Mouse (Mus musculus) large intestine, adult 2 months (tissue): ENCODE measurements at regions not wholly inside any gene's neighbourhood (a gene's known extent, or its start where the extent isn't known, plus 50 kb on each side); places are given as distances from the start of the nearest gene placed in this dataset.
"Not testable (repeated sequence)": the region's sequence is repeated elsewhere in the genome, so short reads cannot be mapped to it uniquely, and the experiment has no call there.

Experiments
- DNase-seq: peaks from one replicate; pipeline ENCODE4 v3.0.0-alpha.2; 2012; ENCODE audit warnings: low read depth, low spot score
- WGBS: fragments of 180-500 bp; shearing (Covaris S2); methylation state at CpG from one replicate; pipeline ENCODE4 v1.1.7; 2018; 5-methylcytosine and 5-hydroxymethylcytosine counted together

- no peak for DNase-seq
- 74% methylated on average over 4 of the region's 4 CpGs for WGBS
Observed at GRCm38 (mm10) chr5:77826063-77826462, 418.2 kb upstream of the Igfbp7 start.

GRCm38 (mm10) chr5:77816759-77817280 lies 409.0 kb upstream of the Igfbp7 start:
- no peak for DNase-seq
- 33% methylated on average over 7 of the region's 7 CpGs for WGBS

- WGBS, result 69% methylated on average over 6 of the region's 6 CpGs
- no peak for DNase-seq
Observed at GRCm38 (mm10) chr5:77809844-77810243, 402.0 kb upstream of the Igfbp7 start.

- no peak for DNase-seq
- 31% methylated on average over 3 of the region's 3 CpGs for WGBS
Observed at GRCm38 (mm10) chr5:77807726-77808125, 399.9 kb upstream of the Igfbp7 start.

GRCm38 (mm10) chr5:77806334-77807157 lies 398.7 kb upstream of the Igfbp7 start:
- no peak for DNase-seq
- 59% methylated on average over 9 of the region's 9 CpGs for WGBS

DNA sequence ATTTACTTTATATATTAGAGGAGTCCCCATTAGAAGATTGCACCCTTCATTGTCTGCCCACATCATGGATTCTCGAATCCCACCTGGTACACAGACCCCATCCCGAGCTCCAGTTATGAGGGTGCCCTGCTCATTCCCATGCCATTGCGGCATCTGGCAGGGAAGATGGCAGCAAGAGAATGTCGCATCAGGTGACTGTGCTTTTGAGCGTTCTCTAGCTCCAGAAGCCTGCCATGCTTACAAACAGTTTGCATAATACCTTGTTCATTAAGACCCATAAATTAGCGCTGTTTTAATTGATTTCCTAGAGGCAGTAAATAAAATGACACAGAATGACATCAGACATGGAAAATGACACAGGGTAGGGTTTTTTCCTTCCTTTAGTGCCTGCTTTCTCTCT lies 398.0 kb upstream of the Igfbp7 start:
- no peak for DNase-seq
- WGBS, result 89% methylated on average over 6 of the region's 6 CpGs

- WGBS, result 71% methylated on average over 1 of the region's 1 CpGs
- DNase-seq, result no peak
Observed at GRCm38 (mm10) chr5:77805303-77805702, 397.5 kb upstream of the Igfbp7 start.

- DNase-seq, result no peak
- WGBS, result 42% methylated on average over 9 of the region's 9 CpGs
Observed at GRCm38 (mm10) chr5:77804113-77804512, 396.3 kb upstream of the Igfbp7 start.

DNA sequence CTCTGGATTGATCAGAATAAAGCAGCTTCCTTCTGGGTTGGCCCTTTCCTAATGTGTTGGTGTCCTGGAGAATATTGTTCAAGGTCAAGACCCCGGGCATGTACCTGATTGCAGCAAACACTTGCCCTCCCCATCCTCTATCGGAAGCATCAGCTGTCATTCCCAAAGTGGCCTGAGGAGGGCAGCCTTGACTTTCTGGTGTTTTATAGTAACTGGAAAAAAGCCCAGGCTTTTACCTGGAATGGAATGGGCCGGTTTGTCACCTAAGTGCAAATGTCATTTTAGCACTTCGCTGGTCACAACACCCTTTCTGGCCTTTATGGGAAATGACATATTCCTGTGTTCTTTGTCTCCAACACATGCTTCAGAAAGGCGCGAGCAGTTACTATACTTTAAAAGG lies 395.7 kb upstream of the Igfbp7 start:
- WGBS, result 42% methylated on average over 6 of the region's 6 CpGs
- DNase-seq, result no peak

- no peak for DNase-seq
- 58% methylated on average over 3 of the region's 3 CpGs for WGBS
Observed at GRCm38 (mm10) chr5:77796960-77797359, 389.1 kb upstream of the Igfbp7 start.

- WGBS, result 60% methylated on average over 5 of the region's 5 CpGs
- no peak for DNase-seq
Observed at GRCm38 (mm10) chr5:77795766-77796165, 387.9 kb upstream of the Igfbp7 start.

DNA sequence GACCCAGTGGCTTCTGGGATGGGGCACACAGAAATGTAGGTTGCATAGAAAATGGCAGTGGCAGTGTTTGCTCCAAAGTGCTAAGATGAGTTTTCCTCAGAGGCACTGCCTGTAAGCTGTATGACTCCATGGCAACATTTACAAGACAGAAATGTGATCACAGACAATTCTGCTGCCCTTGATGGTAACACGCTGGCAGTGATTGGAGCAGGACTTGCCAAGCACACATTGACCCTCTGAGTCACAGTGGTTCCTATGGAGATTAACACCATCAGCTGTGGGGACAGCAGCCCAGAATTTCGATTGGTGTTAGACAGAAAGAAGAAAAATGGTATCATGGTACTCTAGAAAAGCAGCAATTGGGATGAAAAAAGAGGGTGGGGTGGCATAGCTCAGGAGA lies 376.1 kb upstream of the Igfbp7 start:
- no peak for DNase-seq
- WGBS, result 55% methylated on average over 2 of the region's 2 CpGs

DNA sequence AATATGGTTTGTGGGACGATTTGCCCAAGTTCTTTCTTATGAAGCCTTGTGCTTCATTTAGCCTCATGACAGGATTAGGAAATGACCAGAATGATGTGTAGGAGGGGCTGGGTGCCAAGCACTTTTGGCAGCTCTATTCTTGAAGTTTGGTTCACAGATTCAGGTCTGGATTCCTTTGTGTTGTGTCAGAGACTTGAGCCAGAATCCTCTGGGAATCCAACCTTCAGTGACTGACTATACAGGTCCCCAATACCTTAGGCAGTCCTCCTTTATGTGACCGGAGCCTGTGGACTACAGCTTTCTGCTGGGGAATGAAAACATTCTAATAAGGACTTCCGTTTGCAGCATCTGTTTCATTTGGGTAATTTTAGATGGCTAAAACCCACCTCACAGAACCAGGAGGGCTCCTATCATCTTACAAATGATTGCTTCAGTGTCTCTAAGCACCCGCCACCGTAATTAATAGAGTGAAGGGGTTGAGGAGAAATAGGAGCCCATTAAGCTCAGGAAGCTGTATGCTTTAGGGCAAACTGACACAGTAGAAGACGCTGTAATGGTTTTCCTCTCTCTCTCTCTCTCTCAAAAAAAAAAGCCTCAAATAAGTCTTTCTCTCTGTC lies 354.7 kb upstream of the Igfbp7 start:
- 83% methylated on average over 6 of the region's 6 CpGs for WGBS

GRCm38 (mm10) chr5:77762013-77762412 lies 354.2 kb upstream of the Igfbp7 start:
- no peak for DNase-seq
- 82% methylated on average over 6 of the region's 6 CpGs for WGBS

More for the DNA sequence above, 354.7 kb upstream of the Igfbp7 start:
- DNase-seq, result no peak

DNA sequence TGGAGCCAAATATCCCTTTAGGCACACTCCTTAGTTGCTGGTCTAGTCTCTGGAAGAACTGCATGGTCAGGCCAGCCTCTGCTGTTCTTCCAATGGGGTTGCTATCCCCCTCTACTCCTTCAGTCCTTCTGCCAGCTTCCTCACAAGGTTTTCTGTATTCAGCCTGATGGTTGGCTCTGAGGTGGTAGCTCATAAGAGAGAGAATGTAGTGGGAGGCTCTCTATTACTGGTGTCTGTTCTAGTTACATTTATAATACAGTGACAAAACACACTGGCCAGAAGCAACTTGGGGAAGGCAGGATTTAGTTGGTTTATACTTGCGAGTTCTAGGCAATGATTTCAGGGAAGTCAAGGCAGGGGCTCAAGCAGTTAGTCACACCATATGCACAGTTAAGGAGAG lies 341.1 kb upstream of the Igfbp7 start:
- 89% methylated on average over 1 of the region's 1 CpGs for WGBS
- no peak for DNase-seq

- no peak for DNase-seq
- 76% methylated on average over 5 of the region's 5 CpGs for WGBS
Observed at GRCm38 (mm10) chr5:77746604-77747003, 338.8 kb upstream of the Igfbp7 start.

DNA sequence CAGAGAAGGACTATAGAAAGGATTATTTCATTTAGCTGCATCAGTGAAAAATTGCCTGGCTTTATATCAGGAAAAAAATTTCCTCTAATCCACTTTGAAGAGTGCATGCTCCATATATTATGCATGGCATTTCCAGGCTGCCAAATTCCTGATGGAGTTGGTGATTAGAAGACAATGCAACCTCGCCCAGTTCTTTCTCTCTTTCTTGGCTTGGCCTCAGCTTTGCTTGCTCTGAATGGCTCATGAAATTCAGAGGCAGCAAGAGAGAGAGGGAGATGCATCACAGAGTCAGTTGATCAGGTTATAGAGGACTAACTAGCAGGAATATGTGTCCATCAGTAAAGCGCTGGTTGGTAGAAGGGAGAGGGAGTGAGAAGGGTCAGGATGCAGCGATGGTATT lies 335.6 kb upstream of the Igfbp7 start:
- 70% methylated on average over 3 of the region's 3 CpGs for WGBS
- no peak for DNase-seq

DNA sequence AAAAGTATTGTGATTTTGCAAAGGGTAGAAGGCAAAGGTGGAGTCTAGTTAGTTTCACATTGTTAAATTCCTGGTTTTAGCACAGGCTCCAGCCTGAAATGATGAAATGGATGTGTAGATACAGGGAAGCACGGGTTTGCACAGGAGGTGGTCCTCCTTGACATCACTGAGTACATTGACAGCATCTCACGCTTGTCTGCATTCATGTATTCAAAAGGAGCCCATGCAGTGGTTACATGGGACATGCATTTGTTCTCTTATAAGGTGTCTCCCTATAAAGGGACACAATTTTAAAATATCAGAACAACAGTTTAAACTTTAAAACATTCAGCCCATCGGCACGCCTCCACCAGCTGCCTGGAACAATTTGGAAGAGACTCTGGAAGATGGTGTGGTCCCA lies 322.4 kb upstream of the Igfbp7 start:
- not testable (repeated sequence) for DNase-seq
- 76% methylated on average over 4 of the region's 4 CpGs for WGBS

- 65% methylated on average over 3 of the region's 3 CpGs for WGBS
- DNase-seq, result no peak
Observed at GRCm38 (mm10) chr5:77681592-77681991, 273.8 kb upstream of the Igfbp7 start.

DNA sequence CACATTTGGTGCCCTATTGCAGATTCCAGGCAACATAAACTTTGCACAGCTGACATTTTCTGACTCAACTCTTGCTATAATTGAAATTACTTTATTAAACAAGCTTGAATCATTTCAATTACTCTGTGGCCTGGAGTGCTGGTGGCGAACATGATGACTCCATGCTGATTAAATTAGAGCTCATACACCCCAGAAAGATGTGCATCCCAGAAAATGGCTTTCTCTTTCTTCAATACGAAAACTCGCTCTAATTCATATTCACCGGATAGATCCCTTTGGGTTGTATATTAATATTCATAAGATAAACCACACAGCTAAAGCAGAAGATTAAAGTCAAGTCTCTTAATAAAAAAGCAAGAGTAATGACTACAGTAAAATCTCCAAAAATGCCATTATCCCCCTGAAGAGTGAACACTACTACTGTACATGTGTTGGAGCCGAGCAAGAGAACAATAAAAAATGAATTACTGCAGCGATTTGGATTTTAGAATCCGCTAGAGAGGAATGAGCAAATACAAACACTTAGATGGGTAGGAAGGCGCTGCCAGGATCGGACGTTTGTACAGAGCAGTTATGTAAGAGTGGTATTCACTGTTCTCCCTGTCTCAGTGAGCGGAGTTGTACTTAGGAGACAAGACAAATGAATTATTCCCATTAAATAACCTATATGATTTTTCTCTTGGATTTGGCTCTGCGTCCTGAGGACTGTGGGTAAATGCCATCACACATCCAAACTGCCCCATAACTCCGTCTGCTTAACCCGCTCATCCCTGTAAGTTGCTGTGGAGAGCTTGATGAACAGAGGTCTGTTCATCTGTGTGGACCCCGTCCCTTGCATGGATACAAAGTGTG lies 264.5 kb upstream of the Igfbp7 start:
- no peak for DNase-seq
- WGBS, result 77% methylated on average over 15 of the region's 15 CpGs
